Mouse (Mus musculus) heart, adult 2 months (tissue): ENCODE data around the gene Fgr. TPM values are rescaled to one million over a fixed set of nuclear protein-coding genes. Genes with fewer than 3 reads are reported as not detected.

ENCODE experiments used
- DNase-seq, 2 experiments: peaks; one replicate each; pipeline ENCODE4 v3.0.0; 2021
- H3K27ac ChIP-seq: fragments of 200-600 bp; 2 replicates; pipeline ENCODE4 v1.8.1; 2022
- H3K27me3 ChIP-seq: fragments of 200-500 bp; 2 replicates; pipeline ENCODE4 v1.6.1; 2012; ENCODE audit warnings: mild to moderate bottlenecking, low read length, inconsistent platforms, mixed read lengths; ENCODE audit not compliant: control insufficient read depth, insufficient read depth
- H3K36me3 ChIP-seq: fragments of 200-500 bp; 2 replicates; pipeline ENCODE4 v1.6.1; 2012; ENCODE audit warnings: low read length, inconsistent platforms; ENCODE audit not compliant: control insufficient read depth, insufficient read depth
- H3K4me1 ChIP-seq: fragments of 200-500 bp; 2 replicates; pipeline ENCODE4 v1.6.1; 2011; ENCODE audit warnings: low read length; ENCODE audit not compliant: control insufficient read depth, insufficient read depth
- H3K4me3 ChIP-seq: fragments of 200-600 bp; 2 replicates; pipeline ENCODE4 v1.8.1; 2022
- H3K79me2 ChIP-seq: fragments of 200-500 bp; replicated peaks from 2 replicates; pipeline ENCODE4 v1.6.1; 2012; ENCODE audit warnings: mild to moderate bottlenecking, inconsistent platforms, low read length, moderate library complexity, mixed read lengths; ENCODE audit not compliant: control insufficient read depth, insufficient read depth
- H3K9ac ChIP-seq: fragments of 200-500 bp; 2 replicates; pipeline ENCODE4 v1.6.1; 2012; ENCODE audit warnings: low read depth, mild to moderate bottlenecking, control low read depth, inconsistent platforms, low read length, mixed read lengths
- CTCF ChIP-seq: fragments of 200-600 bp; IDR thresholded peaks from 2 replicates; pipeline ENCODE4 v1.8.1; 2022; ENCODE audit warnings: antibody characterized with exemption, mild to moderate bottlenecking, moderate library complexity
- EP300 ChIP-seq: fragments of 200-500 bp; IDR thresholded peaks from 2 replicates; pipeline ENCODE4 v1.6.1; 2011; ENCODE audit warnings: low read depth, low read length, control low read depth; ENCODE audit not compliant: insufficient read depth
- POLR2A ChIP-seq: fragments of 200-500 bp; IDR thresholded peaks from 2 replicates; pipeline ENCODE4 v1.6.1; 2011; ENCODE audit warnings: mild to moderate bottlenecking, low read depth, low read length, control low read depth; ENCODE audit not compliant: insufficient read depth
- WGBS: fragments of 180-500 bp; shearing (Covaris S2); methylation state at CpG from one replicate; pipeline ENCODE4 v1.1.7; 2018; 5-methylcytosine and 5-hydroxymethylcytosine counted together
- intact Hi-C: fragments of 180-260 bp; cut with DNase I; formaldehyde crosslinking; loops from one replicate; pipeline ENCODE4 v1.15.1; 2025
- polyA plus RNA-seq: library from polyadenylated mRNA; depleted of rRNA; stranded (reverse); fragments of >200 nt; gene quantifications from 2 replicates; pipeline ENCODE4 v1.2.3, GENCODE M21; 2012
- total RNA-seq, 2 experiments: library from RNA; stranded (reverse); gene quantifications; 2 replicates each; pipeline ENCODE4 v1.2.3; 2021

Fgr gene
- total and polyA plus RNA-seq, 3 experiments: 0.43 to 1.7 (median 0.47) TPM

- peak overlapping the region; percentile 32 for H3K9ac ChIP-seq
- peaks cover 13% of the 10 kb centered on the region for H3K4me1 ChIP-seq
- intact Hi-C loops: loop anchor here (5.0 kb wide), 1 partner anchor 271 kb away; no protein-coding TSS in a partner anchor
- peak; percentile 67 to 74 for DNase-seq
- no peaks in the 10 kb centered on the region for H3K36me3 ChIP-seq
- H3K79me2 ChIP-seq: no peaks in the 10 kb centered on the region
- peak; percentile 24; the same call in 1 of the 2 replicates for TF ChIP-seq POLR2A
- no peak for TF ChIP-seq EP300
- peak overlapping the region; percentile 36 for H3K27ac ChIP-seq
- WGBS: 37% methylated on average over 27 of the region's 27 CpGs
- no peaks in the 10 kb centered on the region for H3K27me3 ChIP-seq
- peak overlapping the region; percentile 26 for H3K4me3 ChIP-seq
These were observed 27.6 kb upstream of the Fgr start for GRCm38 (mm10) chr4:132946047-132947001.

DNA sequence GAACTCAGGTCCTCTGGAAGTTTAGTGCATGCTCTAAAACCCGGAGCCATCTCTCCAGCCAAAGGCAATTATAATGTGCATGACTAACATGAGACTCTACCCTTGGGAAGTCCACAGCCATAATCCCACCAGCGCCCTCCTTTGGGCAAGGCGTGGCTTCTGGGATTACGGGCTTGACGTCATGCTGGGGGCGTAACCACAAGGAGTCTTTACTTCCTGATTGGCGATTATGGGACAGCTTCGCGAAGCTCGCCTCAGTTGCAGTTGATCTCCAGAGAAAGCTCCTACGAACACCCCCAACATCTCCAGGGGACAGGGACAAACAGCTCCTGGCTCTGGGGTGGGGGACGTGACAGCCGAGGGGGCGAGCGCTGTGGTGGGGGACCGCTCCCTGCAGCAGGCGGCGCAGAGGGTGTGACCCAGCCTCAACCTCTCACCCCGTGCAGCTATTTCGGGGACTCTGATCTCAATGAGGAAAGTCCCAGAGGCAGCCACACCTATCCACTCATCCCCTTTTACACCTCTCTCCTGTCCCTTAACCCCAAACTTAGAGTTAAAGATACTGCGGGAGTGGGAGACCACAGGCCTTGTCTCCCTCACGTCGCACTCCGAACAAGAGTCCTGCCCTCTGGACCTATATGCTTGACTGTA is 23.9 kb upstream of the Fgr start:
- no peaks in the 10 kb centered on the region for H3K36me3 ChIP-seq
- 38% methylated on average over 24 of the region's 24 CpGs for WGBS
- no peaks in the 10 kb centered on the region for H3K79me2 ChIP-seq
- H3K4me3 ChIP-seq: no peak overlapping the region
- peaks cover 13% of the 10 kb centered on the region for H3K4me1 ChIP-seq
- H3K27ac ChIP-seq: no peak overlapping the region
- intact Hi-C loops: loop anchor here (2.0 to 5.0 kb wide), 3 partner anchors 17 to 353 kb away; no protein-coding TSS in a partner anchor
- TF ChIP-seq CTCF (no peak), POLR2A (no peak), EP300 (no peak)
- H3K27me3 ChIP-seq: no peaks in the 10 kb centered on the region
- DNase-seq: no peak
- H3K9ac ChIP-seq: no peak overlapping the region

DNA sequence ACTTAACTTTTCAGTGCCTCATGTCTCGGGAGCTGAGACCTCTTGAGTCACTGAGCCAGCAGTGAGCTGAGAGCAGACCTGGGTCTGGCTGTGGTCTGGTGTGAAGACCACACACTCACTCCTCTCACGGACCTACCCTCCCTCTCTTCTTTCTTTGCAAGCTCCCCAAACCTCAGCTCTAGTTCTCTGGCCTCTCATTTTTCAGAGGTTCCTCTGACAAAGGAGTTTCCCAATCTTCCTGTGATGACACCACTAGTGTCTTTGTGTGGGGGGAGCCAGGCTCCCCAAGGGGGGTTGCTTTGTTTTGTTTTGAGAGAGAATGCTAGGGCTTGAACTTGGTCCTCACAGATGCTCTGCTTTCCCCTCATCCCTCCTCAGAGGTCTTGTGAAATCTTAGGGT is 22.9 kb upstream of the Fgr start:
- H3K27me3 ChIP-seq: no peaks in the 10 kb centered on the region
- no peak overlapping the region for H3K4me3 ChIP-seq
- 75% methylated on average over 2 of the region's 2 CpGs for WGBS
- H3K4me1 ChIP-seq: peaks cover 11% of the 10 kb centered on the region
- no peak for TF ChIP-seq EP300
- no peak for TF ChIP-seq POLR2A
- TF ChIP-seq CTCF: no peak
- intact Hi-C loops: no loop called here
- H3K79me2 ChIP-seq: no peaks in the 10 kb centered on the region
- no peak for DNase-seq
- no peak overlapping the region for H3K27ac ChIP-seq
- H3K9ac ChIP-seq: no peak overlapping the region
- no peaks in the 10 kb centered on the region for H3K36me3 ChIP-seq

DNA sequence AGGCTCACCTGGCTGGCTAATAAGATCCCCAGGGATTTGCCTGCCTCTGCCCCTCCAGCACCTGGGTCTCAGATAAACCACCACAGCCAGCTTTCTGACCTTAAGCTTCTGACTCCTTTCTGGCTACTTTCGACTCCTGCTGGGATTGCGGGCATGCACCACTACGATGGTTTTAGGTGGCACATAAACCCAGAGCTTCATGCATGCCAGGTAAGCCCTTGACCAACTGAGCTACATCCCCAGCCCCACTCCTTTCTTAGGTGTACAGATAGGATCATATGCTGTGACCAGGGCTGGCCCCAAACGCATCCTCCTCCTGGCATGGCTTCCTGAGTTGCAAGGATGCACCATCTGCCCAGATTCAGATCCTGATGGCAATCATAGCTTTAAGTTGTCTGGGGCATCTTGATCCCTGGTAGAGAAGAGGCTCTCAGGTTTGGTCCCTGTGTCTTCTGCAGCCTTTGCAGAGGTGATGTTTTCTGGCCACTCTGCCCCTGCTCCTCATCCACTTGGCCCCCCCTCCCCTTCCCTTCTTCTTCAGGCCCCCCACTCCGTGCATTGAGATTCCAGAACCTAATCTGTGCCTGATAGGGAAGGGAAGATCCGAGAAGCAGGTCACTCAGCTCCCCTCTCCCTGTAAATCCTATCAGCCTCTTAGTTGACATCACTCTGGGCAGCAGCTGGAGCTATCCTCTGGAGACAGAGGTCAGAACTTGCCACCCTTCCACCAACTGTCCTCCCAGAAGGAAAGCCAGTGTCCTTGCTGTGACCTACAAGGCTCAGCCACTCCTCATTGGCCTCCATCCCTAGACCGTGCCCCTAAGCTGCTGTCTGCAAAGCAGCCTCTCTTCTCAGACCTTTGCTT is 19.1 kb upstream of the Fgr start:
- H3K4me3 ChIP-seq: no peak overlapping the region
- 73% methylated on average over 7 of the region's 7 CpGs for WGBS
- H3K27me3 ChIP-seq: no peaks in the 10 kb centered on the region
- H3K4me1 ChIP-seq: peaks cover 9% of the 10 kb centered on the region
- intact Hi-C loops: no loop called here
- H3K27ac ChIP-seq: no peak overlapping the region
- DNase-seq: no peak
- no peak overlapping the region for H3K9ac ChIP-seq
- no peaks in the 10 kb centered on the region for H3K79me2 ChIP-seq
- no peaks in the 10 kb centered on the region for H3K36me3 ChIP-seq
- no peak for TF ChIP-seq CTCF
- TF ChIP-seq EP300: no peak
- TF ChIP-seq POLR2A: no peak

- DNase-seq: no peak
- TF ChIP-seq POLR2A: no peak
- Histone ChIP-seq H3K4me1 (peaks cover 15% of the 10 kb centered on the region), H3K4me3 (no peak overlapping the region), H3K36me3 (no peaks in the 10 kb centered on the region), H3K27ac (no peak overlapping the region), H3K9ac (no peak overlapping the region), H3K79me2 (no peaks in the 10 kb centered on the region), H3K27me3 (no peaks in the 10 kb centered on the region)
- intact Hi-C loops: no loop called here
- 32% methylated on average over 2 of the region's 2 CpGs for WGBS
These were observed 18.5 kb upstream of the Fgr start for GRCm38 (mm10) chr4:132955395-132955791.
